Mouse (Mus musculus) heart, postnatal 14 days (tissue): Measurements from ENCODE around the gene Zscan25. TPM values are rescaled to one million over a fixed set of nuclear protein-coding genes. Genes with fewer than 3 reads are reported as not detected.

Experiments used
- total RNA-seq, 2 experiments: library from RNA; stranded (reverse); gene quantifications; 2 replicates each; pipeline ENCODE4 v1.2.3; 2021

Zscan25 gene
- total RNA-seq, 2 experiments from 2014 or later: 11.0 to 13.9 TPM

Other genes with a start within 250 kb of the Zscan25 start
- gene Gm4871, start 247.7 kb upstream of the Zscan25 start, total RNA-seq: not detected
- gene 1700018F24Rik, start 237.5 kb upstream of the Zscan25 start, total RNA-seq: not detected
- gene Arpc1a, start 196.7 kb upstream of the Zscan25 start, total RNA-seq: 10 to 100 TPM; 63.3 to 67.2 TPM
- not detected for gene Kpna7, start 196.5 kb upstream of the Zscan25 start, total RNA-seq
- gene Arpc1b, start 166.3 kb upstream of the Zscan25 start, total RNA-seq: 100 to 1,000 TPM in 1 of 2 experiments, 10 to 100 TPM in 1; 97.2 to 113 TPM
- gene Pdap1, start 140.3 kb upstream of the Zscan25 start, total RNA-seq: 10 to 100 TPM; 41.6 to 42.6 TPM
- 10 to 100 TPM; 59.5 to 73.7 TPM for gene Bud31, start 140.1 kb upstream of the Zscan25 start, total RNA-seq
- 10 to 100 TPM; 27.1 to 27.8 TPM for gene Ptcd1, start 113.4 kb upstream of the Zscan25 start, total RNA-seq
- gene Cpsf4, start 113.3 kb upstream of the Zscan25 start, total RNA-seq: 10 to 100 TPM; 10.3 to 12.4 TPM
- 100 to 1,000 TPM; 871 to 935 TPM for gene Atp5j2, start 88.4 kb upstream of the Zscan25 start, total RNA-seq
- 1 to 10 TPM; 6.3 to 6.6 TPM for gene Zkscan14, start 78.6 kb upstream of the Zscan25 start, total RNA-seq
- 10 to 100 TPM in 1 of 2 experiments, 1 to 10 TPM in 1; 9.9 to 10.0 TPM for gene Zkscan5, start 75.9 kb upstream of the Zscan25 start, total RNA-seq
- 10 to 100 TPM; 28.3 to 31.9 TPM for gene Zfp655, start 48.8 kb upstream of the Zscan25 start, total RNA-seq
- not detected for gene Cyp3a57, start 64.8 kb downstream of the Zscan25 start, total RNA-seq
- not detected for gene Cyp3a16, start 189.2 kb downstream of the Zscan25 start, total RNA-seq